ENCODE assay signal across 8 mouse cellular contexts in genomic region chr4:117133817-117134600, GRCm38 (mm10). TPM values are rescaled to one million over a fixed set of nuclear protein-coding genes. Genes with fewer than 3 reads are reported as not detected.
DNase-seq lines count a peak whose midpoint lies in the region; ATAC-seq lines count a peak whose summit lies in the region.

Gene Plk3, minus strand, starts transcription at chr4:117133963.

- 3% methylated on average over 30 of the region's 48 CpGs for WGBS in hindbrain, embryonic 15.5 days

- peak within 1 kb of the TSS; percentile 81 for H3K9ac ChIP-seq in hindbrain, embryonic 15.5 days

- peaks cover 13% of the 10 kb centered on the region; the same call in 1 of the 2 replicates for H3K36me3 ChIP-seq in hindbrain, embryonic 15.5 days

- no peaks in the 10 kb centered on the region for H3K27me3 ChIP-seq in hindbrain, embryonic 15.5 days

- H3K4me2 ChIP-seq in hindbrain, embryonic 15.5 days: peak within 1 kb of the TSS; percentile 81

- peak; percentile 99 for DNase-seq in R1 (ENCODE audit: low read depth, low spot score)
- DNase-seq in cerebellum, postnatal 25 days: peak; percentile 98 to 99
- peak; percentile 97 to 98 for DNase-seq in frontal cortex, postnatal 36 days (ENCODE audit: low spot score in 2 of 2)
- peak; percentile 95 for DNase-seq in left cerebral cortex, adult 11 months (ENCODE audit: low spot score)
- peak; percentile 96 to 98 for DNase-seq in lung, postnatal 4 days
- DNase-seq in retina, postnatal 7 days (ENCODE audit: low read depth, low spot score): peak; percentile 96
- peak; percentile 90 for DNase-seq in urinary bladder, adult 2 months (ENCODE audit: low spot score)

- peak; percentile 93 for ATAC-seq in hindbrain, embryonic 15.5 days (ENCODE audit: low FRiP score, low read depth)

- H3K9me3 ChIP-seq in hindbrain, embryonic 15.5 days: no peaks in the 10 kb centered on the region

- peak within 1 kb of the TSS; percentile 84 for H3K27ac ChIP-seq in hindbrain, embryonic 15.5 days (replicated peaks)

- H3K4me3 ChIP-seq in hindbrain, embryonic 15.5 days: peak within 1 kb of the TSS; percentile 91

- peaks cover 36% of the 10 kb centered on the region for H3K4me1 ChIP-seq in hindbrain, embryonic 15.5 days (replicated peaks)

RNA-seq across cellular contexts. Expression of gene Plk3, which starts in this region (rescaled TPM):
- polyA plus RNA-seq in hindbrain, embryonic 15.5 days (2015; fragmentation: Nextera tagmentation; extraction: Ambion mirVana): 24.9 and 25.0 TPM in 2 replicates
- 12.6 and 15.5 TPM in 2 replicates for polyA plus RNA-seq in urinary bladder, adult 2 months (2012; rRNA removed)

Comparison
In these comparisons a context has a peak if more than half of its experiments do, and no peak if none do; other contexts are left out.
1. Peak in every context shown above with its lines: DNase-seq, ATAC-seq, H3K4me3 ChIP-seq and H3K27ac ChIP-seq.